Mouse (Mus musculus): ENCODE measurements around the gene Pla2g1b. TPM values are rescaled to one million over a fixed set of nuclear protein-coding genes. Genes with fewer than 3 reads are reported as not detected.

Gene Pla2g1b
- total and polyA plus RNA-seq, 2 experiments from 2014 or later = not detected

DNA sequence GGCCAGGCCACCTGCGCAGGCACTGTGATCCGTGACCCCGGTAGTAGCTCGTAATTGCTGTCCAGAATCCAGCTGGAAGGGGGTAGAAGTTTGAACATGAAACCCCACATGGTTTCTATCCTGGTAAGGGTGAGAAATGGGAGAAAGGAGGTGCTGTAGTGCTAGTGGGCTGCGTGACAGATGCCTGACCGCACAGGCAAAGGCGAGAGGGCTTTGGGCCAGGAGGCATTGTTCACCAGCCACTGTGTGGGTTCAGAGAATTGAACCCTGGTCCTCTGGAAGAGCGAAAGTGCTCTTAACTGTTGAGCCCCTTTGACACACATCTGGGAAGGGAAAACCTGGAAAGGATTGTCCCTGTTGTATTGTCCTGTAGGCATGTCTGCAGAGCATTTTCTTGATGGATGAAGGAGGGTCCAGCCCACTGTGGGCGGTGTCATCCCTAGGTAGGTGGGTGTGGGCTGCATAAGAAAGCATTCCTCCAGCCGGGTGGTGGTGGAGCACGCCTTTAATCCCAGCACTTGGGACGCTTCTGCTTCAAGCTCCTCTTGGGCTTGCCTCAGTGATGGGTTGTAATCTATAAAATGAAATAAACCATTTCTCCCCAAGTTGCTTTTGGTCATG lies 10.2 kb downstream of the Pla2g1b start:
- H3K9ac ChIP-seq = peak overlapping the region; percentile 39; the same call in 1 of the 2 replicates
- peak overlapping the region; percentile 38 for H3K4me3 ChIP-seq (ENCODE audit: low read depth, low read length)
- peak overlapping the region; percentile 52 for H3K4me2 ChIP-seq (ENCODE audit: low read depth)
- no peak for TF ChIP-seq CTCF (IDR thresholded peaks at IDR 0.05; ENCODE audit: low read depth)
- no peaks in the 10 kb centered on the region for H3K9me3 ChIP-seq (ENCODE audit: low read length)
- no peaks in the 10 kb centered on the region for H3K36me3 ChIP-seq (ENCODE audit: insufficient read depth)
- 39% methylated on average over 12 of the region's 12 CpGs for WGBS
- H3K27ac ChIP-seq (ENCODE audit: low read depth, low read length) = no peak overlapping the region
- H3K27me3 ChIP-seq (ENCODE audit: insufficient read depth, low read length) = no peaks in the 10 kb centered on the region
- peaks cover 8% of the 10 kb centered on the region; the same call in 1 of the 2 replicates for H3K4me1 ChIP-seq (ENCODE audit: insufficient read depth)
- ATAC-seq = peak; percentile 34
- DNase-seq = no peak

DNA sequence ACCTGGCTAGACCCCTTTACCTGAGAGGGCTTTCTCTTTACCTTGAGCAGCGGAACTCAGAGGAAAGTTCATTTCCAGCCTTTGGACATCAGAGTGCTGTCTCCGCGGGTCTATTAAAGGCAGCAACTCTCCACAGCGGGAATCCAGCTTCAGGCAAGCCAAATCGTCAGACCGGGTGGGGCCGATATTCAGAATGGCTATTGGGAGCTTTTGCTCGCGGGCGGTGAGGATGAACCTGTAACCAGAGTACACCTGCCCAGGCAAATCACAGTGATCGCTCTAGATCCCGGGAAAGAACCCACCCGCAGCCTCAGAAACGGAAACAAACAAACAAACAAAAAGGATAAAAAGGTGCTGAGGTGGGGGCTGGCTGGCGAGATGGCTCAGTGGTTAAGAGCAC lies 13.5 kb downstream of the Pla2g1b start:
- Histone ChIP-seq H3K9ac (no peak overlapping the region), H3K4me2 (ENCODE audit: low read depth) (0 out of 2 replicates have a peak overlapping the region, but pooled peaks have one; percentile 41), H3K9me3 (ENCODE audit: low read length) (no peaks in the 10 kb centered on the region), H3K4me3 (ENCODE audit: low read depth, low read length) (no peak overlapping the region), H3K4me1 (ENCODE audit: insufficient read depth) (peaks cover 13% of the 10 kb centered on the region), H3K36me3 (ENCODE audit: insufficient read depth) (no peaks in the 10 kb centered on the region), H3K27ac (ENCODE audit: low read depth, low read length) (no peak overlapping the region), H3K27me3 (ENCODE audit: insufficient read depth, low read length) (no peaks in the 10 kb centered on the region)
- DNase-seq (no peak), ATAC-seq (no peak)
- 45% methylated on average over 15 of the region's 15 CpGs for WGBS
- TF ChIP-seq CTCF (IDR thresholded peaks at IDR 0.05; ENCODE audit: low read depth) = no peak

DNA sequence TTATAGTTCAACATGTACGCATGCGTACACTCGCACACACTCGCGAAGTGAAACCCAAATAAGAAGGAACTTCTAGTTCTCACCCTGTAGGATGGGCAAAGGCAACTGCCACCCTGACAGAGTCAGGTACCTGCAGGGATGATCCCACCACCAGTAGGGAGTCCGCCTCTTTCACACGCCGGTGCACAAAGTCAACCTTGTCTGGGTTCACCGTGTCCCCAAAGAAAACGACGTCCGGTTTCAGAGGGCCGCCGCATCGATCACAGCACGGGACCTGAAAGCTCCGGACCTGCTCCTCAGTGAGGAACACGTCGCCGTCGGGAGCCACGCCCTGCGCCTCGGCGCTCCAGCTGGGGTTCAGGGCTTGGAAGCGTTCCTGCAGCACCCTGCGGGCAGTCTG lies 14.0 kb downstream of the Pla2g1b start:
- peak overlapping the region; percentile 11; the same call in 1 of the 2 replicates for H3K4me3 ChIP-seq (ENCODE audit: low read depth, low read length)
- H3K4me1 ChIP-seq (ENCODE audit: insufficient read depth) = peaks cover 12% of the 10 kb centered on the region
- TF ChIP-seq CTCF (IDR thresholded peaks at IDR 0.05; ENCODE audit: low read depth) = no peak
- no peak overlapping the region for H3K9ac ChIP-seq
- 18% methylated on average over 27 of the region's 27 CpGs for WGBS
- H3K4me2 ChIP-seq (ENCODE audit: low read depth) = peak overlapping the region; percentile 41
- ATAC-seq = no peak
- H3K9me3 ChIP-seq (ENCODE audit: low read length) = no peaks in the 10 kb centered on the region
- no peak overlapping the region for H3K27ac ChIP-seq (ENCODE audit: low read depth, low read length)
- no peak for DNase-seq
- H3K27me3 ChIP-seq (ENCODE audit: insufficient read depth, low read length) = no peaks in the 10 kb centered on the region
- no peaks in the 10 kb centered on the region for H3K36me3 ChIP-seq (ENCODE audit: insufficient read depth)

DNA sequence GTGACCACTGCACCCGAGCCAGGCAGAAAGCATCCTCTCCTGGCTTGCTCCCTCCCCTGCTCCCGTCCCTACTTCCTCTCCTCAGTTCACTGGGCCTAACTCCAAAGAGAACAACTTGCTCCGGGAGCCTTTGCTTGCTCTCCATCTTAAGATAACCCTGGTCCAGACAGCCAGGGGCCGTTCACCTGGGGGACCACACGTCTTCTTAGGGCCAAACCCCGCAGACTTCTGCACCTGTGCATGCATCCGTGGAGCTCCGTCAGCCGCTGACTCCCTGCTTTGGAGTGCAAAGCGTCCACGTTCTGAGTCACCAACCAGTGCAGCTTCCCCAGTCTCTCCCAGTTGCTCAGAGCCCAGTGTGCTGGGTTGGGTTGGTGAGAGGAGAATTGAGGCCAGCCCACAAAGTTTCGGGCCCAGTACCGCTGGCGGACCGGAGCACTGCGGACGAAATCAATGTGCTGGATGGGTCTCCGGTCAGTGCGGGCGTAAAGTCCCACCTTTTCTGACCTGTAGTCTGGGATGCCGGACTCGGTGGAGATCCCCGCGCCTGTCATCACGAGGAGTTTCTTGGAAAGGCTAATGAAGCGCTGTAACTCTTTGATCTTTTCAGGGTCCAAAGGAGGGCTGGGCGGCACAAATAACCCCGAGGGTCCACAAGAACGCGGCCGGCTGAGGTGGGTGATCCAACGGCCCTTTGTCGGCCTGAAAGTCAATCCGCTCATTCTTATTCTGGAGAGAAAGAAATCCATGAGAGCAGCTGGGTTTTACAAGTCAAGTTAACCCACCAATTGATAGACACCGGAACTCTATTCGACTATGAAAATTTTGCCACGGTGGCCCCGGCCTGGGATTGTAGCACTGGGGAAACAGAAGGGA lies 16.6 kb downstream of the Pla2g1b start:
- Histone ChIP-seq H3K27ac (ENCODE audit: low read depth, low read length) (no peak overlapping the region), H3K4me3 (ENCODE audit: low read depth, low read length) (no peak overlapping the region), H3K27me3 (ENCODE audit: insufficient read depth, low read length) (no peaks in the 10 kb centered on the region), H3K4me2 (ENCODE audit: low read depth) (peak overlapping the region; percentile 41), H3K9ac (no peak overlapping the region), H3K36me3 (ENCODE audit: insufficient read depth) (no peaks in the 10 kb centered on the region), H3K9me3 (ENCODE audit: low read length) (no peaks in the 10 kb centered on the region), H3K4me1 (ENCODE audit: insufficient read depth) (peaks cover 5% of the 10 kb centered on the region; the same call in 1 of the 2 replicates)
- 32% methylated on average over 38 of the region's 38 CpGs for WGBS
- TF ChIP-seq CTCF (IDR thresholded peaks at IDR 0.05; ENCODE audit: low read depth) = no peak
- DNase-seq = no peak
- no peak for ATAC-seq

DNA sequence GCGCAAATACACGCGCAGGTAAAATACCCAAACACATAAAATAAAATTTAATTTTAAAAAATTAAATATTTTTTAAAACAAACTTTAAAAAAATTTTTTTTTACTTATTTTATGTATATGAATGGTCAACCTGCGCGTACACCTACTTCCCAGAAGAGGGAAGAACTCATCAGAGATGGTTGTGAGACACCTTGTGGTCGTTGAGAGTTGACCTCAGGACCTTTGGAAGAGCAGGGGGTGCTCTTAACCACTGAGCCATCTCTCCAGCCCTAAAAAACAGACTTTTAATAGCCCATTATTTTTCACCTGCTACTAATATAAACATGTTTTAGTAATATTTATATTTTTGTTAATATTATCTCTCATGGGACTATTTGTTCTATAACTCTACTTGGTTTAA lies 17.3 kb downstream of the Pla2g1b start:
- Histone ChIP-seq H3K27ac (ENCODE audit: low read depth, low read length) (no peak overlapping the region), H3K36me3 (ENCODE audit: insufficient read depth) (no peaks in the 10 kb centered on the region), H3K27me3 (ENCODE audit: insufficient read depth, low read length) (no peaks in the 10 kb centered on the region), H3K4me2 (ENCODE audit: low read depth) (no peak overlapping the region), H3K4me1 (ENCODE audit: insufficient read depth) (peaks cover 5% of the 10 kb centered on the region), H3K9ac (no peak overlapping the region), H3K4me3 (ENCODE audit: low read depth, low read length) (no peak overlapping the region), H3K9me3 (ENCODE audit: low read length) (no peaks in the 10 kb centered on the region)
- no peak for DNase-seq
- WGBS = 43% methylated on average over 6 of the region's 6 CpGs
- no peak for ATAC-seq
- peak; percentile 22; the same call in 1 of the 2 replicates for TF ChIP-seq CTCF (IDR thresholded peaks at IDR 0.05; ENCODE audit: low read depth)

DNA sequence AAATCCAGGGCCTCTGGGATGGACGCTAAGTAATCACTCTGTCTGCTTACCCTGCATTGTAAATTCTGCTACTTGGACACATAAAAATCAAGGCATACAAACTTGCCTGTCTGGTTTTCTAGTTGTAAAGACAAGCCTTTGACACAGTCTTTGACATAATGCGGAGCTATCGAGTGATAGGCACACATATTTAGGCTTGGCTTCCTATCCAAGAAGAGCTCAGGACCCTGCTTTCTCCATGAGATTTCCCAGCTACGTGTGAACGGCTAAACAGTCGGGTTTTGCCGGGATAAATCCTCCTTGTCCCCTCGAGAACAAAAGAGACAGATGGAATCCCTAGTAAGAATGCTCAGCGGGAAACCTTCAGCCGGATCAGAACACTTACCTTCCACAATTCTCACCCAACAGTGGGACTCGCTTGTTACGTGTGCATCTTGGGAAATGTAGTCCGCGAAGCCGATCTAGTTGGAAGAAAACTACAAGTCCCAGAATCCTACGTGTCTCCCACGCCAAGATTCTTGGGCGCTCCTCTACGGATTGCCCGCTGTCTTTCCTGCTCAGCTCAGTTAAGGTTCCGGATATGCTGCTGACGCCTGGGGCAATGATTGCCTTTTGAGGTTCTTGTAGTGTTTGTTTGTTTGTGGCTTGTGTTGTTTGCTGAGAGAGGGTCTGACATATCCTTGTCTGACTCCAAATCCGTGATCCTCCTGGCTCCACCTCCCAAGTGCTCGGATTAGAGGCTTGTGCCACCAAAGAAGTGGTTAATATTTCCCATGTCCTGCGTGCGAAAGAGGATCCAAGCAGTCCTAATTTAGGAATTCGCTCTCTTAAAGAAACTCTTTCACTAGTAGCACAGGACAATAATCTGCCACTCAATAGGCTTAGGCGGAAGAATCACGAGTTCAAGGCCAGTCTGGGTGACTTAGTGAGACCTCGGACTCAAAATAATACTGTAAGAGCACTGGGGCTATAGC lies 18.2 kb downstream of the Pla2g1b start, which contains the start of gene Sirt4:
Gene Sirt4, minus strand, starts transcription at position 779 of the 974 bp plus-strand sequence.
- 6% methylated on average over 30 of the region's 30 CpGs for WGBS
- ATAC-seq = peak; percentile 96

More for the DNA sequence above, 18.2 kb downstream of the Pla2g1b start, which contains the start of gene Sirt4:
- H3K27ac ChIP-seq (ENCODE audit: low read depth, low read length) = peak within 1 kb of the TSS; percentile 79
- H3K9me3 ChIP-seq (ENCODE audit: low read length) = no peaks in the 10 kb centered on the region
- H3K4me1 ChIP-seq (ENCODE audit: insufficient read depth) = peaks cover 5% of the 10 kb centered on the region
- peak within 1 kb of the TSS; percentile 50 for H3K9ac ChIP-seq
- no peaks in the 10 kb centered on the region for H3K27me3 ChIP-seq (ENCODE audit: insufficient read depth, low read length)
- peak; percentile 98 for DNase-seq
- H3K4me2 ChIP-seq (ENCODE audit: low read depth) = peak within 1 kb of the TSS; percentile 49
- H3K4me3 ChIP-seq (ENCODE audit: low read depth, low read length) = peak within 1 kb of the TSS; percentile 41
- no peak for TF ChIP-seq CTCF (IDR thresholded peaks at IDR 0.05; ENCODE audit: low read depth)
- H3K36me3 ChIP-seq (ENCODE audit: insufficient read depth) = no peaks in the 10 kb centered on the region

Data from forebrain, postnatal 0 days (tissue).